Mouse (Mus musculus): ENCODE measurements at regions not wholly inside any gene's neighbourhood (a gene's known extent, or its start where the extent isn't known, plus 50 kb on each side); places are given as distances from the start of the nearest gene placed in this dataset.

- H3K9ac ChIP-seq (replicated peaks), result no peak overlapping the region
- no peaks in the 10 kb centered on the region for H3K9me3 ChIP-seq (ENCODE audit: control insufficient read depth, low read length)
- no peaks in the 10 kb centered on the region; a peak in 1 of 4 replicates for H3K4me1 ChIP-seq (replicated peaks; ENCODE audit: control insufficient read depth in 2 of 2, insufficient read depth in 2 of 2, low read length in 1 of 2)
- ATAC-seq (ENCODE audit: insufficient read depth) (no peak), DNase-seq (ENCODE audit: low read depth in 3 of 3, low spot score in 3 of 3) (no peak)
- no peaks in the 10 kb centered on the region for H3K36me3 ChIP-seq (replicated peaks; ENCODE audit: control insufficient read depth, insufficient read depth, low read depth)
- TF ChIP-seq CTCF (IDR thresholded peaks at IDR 0.05; ENCODE audit: low read depth) (no peak), EP300 (IDR thresholded peaks at IDR 0.05; ENCODE audit: low read depth) (no peak)
- no peak overlapping the region for H3K4me3 ChIP-seq (ENCODE audit: insufficient read depth in 1 of 2, low read depth in 2 of 2, low read length in 2 of 2)
- WGBS (ENCODE audit: insufficient replicate concordance), result 54% methylated on average over 4 of the region's 4 CpGs
- peaks cover 29% of the 10 kb centered on the region for H3K27me3 ChIP-seq (ENCODE audit: control insufficient read depth, insufficient read depth, low read length)
- H3K4me2 ChIP-seq (ENCODE audit: low read depth), result no peak overlapping the region
- no peak overlapping the region for H3K27ac ChIP-seq
Measured at GRCm38 (mm10) chr17:84095829-84096228, 91.9 kb downstream of the Zfp36l2 start.

- Histone ChIP-seq H3K27ac (no peak overlapping the region), H3K9ac (replicated peaks) (no peak overlapping the region), H3K4me2 (ENCODE audit: low read depth) (no peak overlapping the region), H3K4me3 (ENCODE audit: insufficient read depth in 1 of 2, low read depth in 2 of 2, low read length in 2 of 2) (no peak overlapping the region), H3K9me3 (ENCODE audit: control insufficient read depth, low read length) (no peaks in the 10 kb centered on the region), H3K36me3 (replicated peaks; ENCODE audit: control insufficient read depth, insufficient read depth, low read depth) (no peaks in the 10 kb centered on the region), H3K27me3 (ENCODE audit: control insufficient read depth, insufficient read depth, low read length) (peaks cover 29% of the 10 kb centered on the region), H3K4me1 (replicated peaks; ENCODE audit: control insufficient read depth in 2 of 2, insufficient read depth in 2 of 2, low read length in 1 of 2) (no peaks in the 10 kb centered on the region)
- ATAC-seq (ENCODE audit: insufficient read depth), result no peak
- WGBS (ENCODE audit: insufficient replicate concordance), result 64% methylated on average over 2 of the region's 2 CpGs
- no peak for TF ChIP-seq CTCF (IDR thresholded peaks at IDR 0.05; ENCODE audit: low read depth)
- TF ChIP-seq EP300 (IDR thresholded peaks at IDR 0.05; ENCODE audit: low read depth), result no peak
- no peak for DNase-seq (ENCODE audit: low read depth in 3 of 3, low spot score in 3 of 3)
Measured at GRCm38 (mm10) chr17:84095089-84095488, 92.7 kb downstream of the Zfp36l2 start.

- 75% methylated on average over 12 of the region's 12 CpGs for WGBS (ENCODE audit: insufficient replicate concordance)
- H3K9me3 ChIP-seq (ENCODE audit: control insufficient read depth, low read length), result no peaks in the 10 kb centered on the region
- no peak overlapping the region for H3K4me2 ChIP-seq (ENCODE audit: low read depth)
- H3K9ac ChIP-seq (replicated peaks), result no peak overlapping the region
- TF ChIP-seq CTCF (IDR thresholded peaks at IDR 0.05; ENCODE audit: low read depth), result no peak
- TF ChIP-seq EP300 (IDR thresholded peaks at IDR 0.05; ENCODE audit: low read depth), result no peak
- no peak overlapping the region for H3K27ac ChIP-seq
- no peak for DNase-seq (ENCODE audit: low read depth in 3 of 3, low spot score in 3 of 3)
- ATAC-seq (ENCODE audit: insufficient read depth), result no peak
- no peaks in the 10 kb centered on the region for H3K36me3 ChIP-seq (replicated peaks; ENCODE audit: control insufficient read depth, insufficient read depth, low read depth)
- no peaks in the 10 kb centered on the region for H3K27me3 ChIP-seq (ENCODE audit: control insufficient read depth, insufficient read depth, low read length)
- H3K4me3 ChIP-seq (ENCODE audit: insufficient read depth in 1 of 2, low read depth in 2 of 2, low read length in 2 of 2), result no peak overlapping the region
- peaks cover 0 to 9% of the 10 kb centered on the region in 2 experiments; a peak in 1 of 4 replicates for H3K4me1 ChIP-seq (replicated peaks; ENCODE audit: control insufficient read depth in 2 of 2, insufficient read depth in 2 of 2, low read length in 1 of 2)
Measured at GRCm38 (mm10) chr17:84086394-84086793, 101.4 kb downstream of the Zfp36l2 start.

- no peak overlapping the region for H3K4me3 ChIP-seq (ENCODE audit: insufficient read depth in 1 of 2, low read depth in 2 of 2, low read length in 2 of 2)
- no peak overlapping the region for H3K9ac ChIP-seq (replicated peaks)
- no peak overlapping the region for H3K4me2 ChIP-seq (ENCODE audit: low read depth)
- H3K27me3 ChIP-seq (ENCODE audit: control insufficient read depth, insufficient read depth, low read length), result no peaks in the 10 kb centered on the region
- peaks cover 0 to 9% of the 10 kb centered on the region in 2 experiments; a peak in 1 of 4 replicates for H3K4me1 ChIP-seq (replicated peaks; ENCODE audit: control insufficient read depth in 2 of 2, insufficient read depth in 2 of 2, low read length in 1 of 2)
- no peak for DNase-seq (ENCODE audit: low read depth in 3 of 3, low spot score in 3 of 3)
- no peak for ATAC-seq (ENCODE audit: insufficient read depth)
- no peak for TF ChIP-seq EP300 (IDR thresholded peaks at IDR 0.05; ENCODE audit: low read depth)
- TF ChIP-seq CTCF (IDR thresholded peaks at IDR 0.05; ENCODE audit: low read depth), result no peak
- no peak overlapping the region for H3K27ac ChIP-seq
- no peaks in the 10 kb centered on the region for H3K36me3 ChIP-seq (replicated peaks; ENCODE audit: control insufficient read depth, insufficient read depth, low read depth)
- 40% methylated on average over 7 of the region's 7 CpGs for WGBS (ENCODE audit: insufficient replicate concordance)
- H3K9me3 ChIP-seq (ENCODE audit: control insufficient read depth, low read length), result no peaks in the 10 kb centered on the region
Measured at GRCm38 (mm10) chr17:84085721-84086120, 102.0 kb downstream of the Zfp36l2 start.

GRCm38 (mm10) chr17:84085232-84085631 lies 102.5 kb downstream of the Zfp36l2 start:
- no peak for TF ChIP-seq EP300 (IDR thresholded peaks at IDR 0.05; ENCODE audit: low read depth)
- TF ChIP-seq CTCF (IDR thresholded peaks at IDR 0.05; ENCODE audit: low read depth), result no peak
- 0 out of 2 replicates have a peak, but pooled peaks have one; percentile 21 for ATAC-seq (ENCODE audit: insufficient read depth)
- no peak overlapping the region for H3K9ac ChIP-seq (replicated peaks)
- H3K27me3 ChIP-seq (ENCODE audit: control insufficient read depth, insufficient read depth, low read length), result no peaks in the 10 kb centered on the region
- no peaks in the 10 kb centered on the region for H3K36me3 ChIP-seq (replicated peaks; ENCODE audit: control insufficient read depth, insufficient read depth, low read depth)
- peaks cover 0 to 9% of the 10 kb centered on the region in 2 experiments; a peak in 1 of 4 replicates for H3K4me1 ChIP-seq (replicated peaks; ENCODE audit: control insufficient read depth in 2 of 2, insufficient read depth in 2 of 2, low read length in 1 of 2)
- no peak overlapping the region for H3K27ac ChIP-seq
- no peaks in the 10 kb centered on the region for H3K9me3 ChIP-seq (ENCODE audit: control insufficient read depth, low read length)
- H3K4me3 ChIP-seq (ENCODE audit: insufficient read depth in 1 of 2, low read depth in 2 of 2, low read length in 2 of 2), result no peak overlapping the region
- no peak for DNase-seq (ENCODE audit: low read depth in 3 of 3, low spot score in 3 of 3)
- no peak overlapping the region for H3K4me2 ChIP-seq (ENCODE audit: low read depth)
- WGBS (ENCODE audit: insufficient replicate concordance), result 71% methylated on average over 10 of the region's 10 CpGs

All from liver, embryonic 14.5 days (tissue).